Mouse (Mus musculus): ENCODE measurements around the gene Ubp1.
A peak's percentile ranks its signal among the peaks of the same experiment; 100 is the strongest.

The Ubp1 gene

DNA sequence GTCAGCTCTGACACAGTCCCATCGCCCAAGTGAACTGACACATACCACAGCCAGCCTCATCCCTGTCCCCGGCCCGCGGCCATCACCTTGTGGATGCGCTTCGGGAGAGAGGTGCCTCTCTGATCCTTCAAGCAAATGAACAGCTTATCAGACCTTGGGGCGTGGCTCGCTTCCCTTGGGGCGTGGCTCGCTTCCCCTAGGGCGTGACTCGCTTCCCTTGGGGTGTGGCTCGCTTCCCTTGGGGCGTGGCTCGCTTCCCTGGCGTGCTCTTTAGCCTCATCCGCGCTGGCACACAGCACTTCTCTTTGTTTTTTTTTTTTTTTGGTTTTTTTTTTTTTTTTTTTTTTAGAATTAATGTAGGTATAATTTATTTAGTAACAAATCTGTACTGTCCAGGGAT lies 80.5 kb downstream of the Ubp1 start:
- DNase-seq (ENCODE audit: low read depth, low spot score), result no peak

DNA sequence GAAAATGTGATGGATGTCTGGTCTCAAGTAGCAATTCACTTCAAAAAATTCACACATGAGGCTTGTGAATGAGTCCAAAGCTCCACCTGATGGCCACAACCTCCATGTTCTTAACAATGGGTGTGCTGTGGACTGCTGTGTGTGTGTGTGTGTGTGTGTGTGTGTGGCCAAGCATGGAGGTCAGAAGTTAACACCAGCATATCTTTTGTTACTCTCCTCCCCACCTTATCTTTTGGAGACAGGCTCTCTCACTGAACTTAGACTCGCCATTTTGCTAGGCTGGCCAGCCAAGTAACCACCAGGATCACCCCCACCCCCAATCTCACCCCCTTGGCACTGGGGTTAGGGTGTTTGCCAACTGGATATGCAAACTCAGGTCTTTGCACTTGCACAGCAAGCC lies 83.3 kb downstream of the Ubp1 start:
- DNase-seq (ENCODE audit: low read depth, low spot score), result no peak

DNA sequence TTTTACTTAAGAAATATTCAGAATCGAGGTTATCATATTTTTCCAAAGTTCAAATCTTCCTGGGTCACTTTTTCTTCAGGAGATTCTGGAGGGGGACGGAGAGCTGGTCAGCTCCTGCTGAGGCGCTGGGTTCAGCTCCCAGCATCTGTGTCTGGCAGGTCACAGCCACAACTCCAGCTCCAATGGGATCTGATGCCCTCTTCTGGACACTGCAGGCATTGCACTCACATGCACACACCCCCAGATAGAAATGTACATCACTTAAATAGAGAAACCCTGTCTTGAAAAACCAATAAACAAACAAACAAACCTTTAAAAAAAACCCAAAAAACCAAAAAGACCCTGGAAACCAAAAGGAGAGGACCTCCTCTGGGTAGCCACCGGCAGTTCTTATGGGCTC lies 85.0 kb downstream of the Ubp1 start:
- peak; percentile 30 for DNase-seq (ENCODE audit: low read depth, low spot score)

DNA sequence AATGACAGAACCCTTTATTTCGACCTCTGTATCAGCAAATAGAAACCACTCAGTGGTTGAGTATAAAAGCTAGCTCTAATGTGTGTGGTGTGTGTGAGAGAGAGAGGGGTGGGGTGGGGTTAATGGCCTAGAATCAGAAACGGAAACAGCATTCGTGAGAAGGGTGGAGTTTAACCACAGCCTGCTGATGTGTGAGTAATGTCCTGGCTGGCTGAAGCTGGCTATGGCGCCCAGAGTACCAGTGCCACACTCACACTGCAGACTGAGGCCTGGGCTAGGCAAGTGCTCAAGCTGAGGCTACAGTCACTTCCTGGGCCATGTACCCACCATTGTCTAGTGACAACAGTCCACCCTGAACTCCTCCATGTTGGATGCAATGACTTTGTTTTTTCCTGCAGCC lies 85.7 kb downstream of the Ubp1 start:
- DNase-seq (ENCODE audit: low read depth, low spot score), result no peak

DNA sequence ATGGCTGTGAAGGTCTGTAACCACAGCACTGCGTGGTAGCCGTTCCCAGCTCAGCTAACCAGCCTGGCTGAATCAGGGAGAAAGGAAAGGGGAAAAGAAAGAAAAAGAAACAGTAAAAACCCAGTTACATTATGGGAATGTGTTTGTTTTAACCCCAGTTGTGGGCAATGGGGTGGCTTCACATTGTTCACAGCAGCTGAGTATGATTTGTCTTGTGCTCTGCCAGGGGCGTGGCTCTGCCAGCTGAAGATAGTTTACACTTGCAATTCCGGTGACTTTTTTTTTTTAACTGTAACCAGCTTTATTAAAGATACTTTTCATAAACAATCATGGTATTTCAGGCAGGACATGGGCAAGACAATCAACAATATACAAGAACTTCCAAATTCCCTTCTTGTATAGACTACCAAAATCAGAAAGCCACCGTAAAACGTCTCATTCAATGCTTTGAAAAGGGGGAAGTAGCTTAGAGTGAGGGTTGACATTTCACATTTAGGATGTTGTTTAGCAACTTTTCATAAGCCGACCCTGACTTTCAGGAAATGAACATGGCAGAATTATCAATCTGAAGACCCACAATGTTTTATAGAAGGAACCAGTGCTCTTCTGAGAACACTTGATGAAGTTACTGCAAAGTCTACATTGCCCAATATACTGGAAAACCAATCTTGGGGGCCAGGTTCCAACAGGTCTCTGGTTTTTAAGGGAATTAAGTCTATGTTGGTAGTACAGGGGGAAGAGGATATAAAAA lies 88.5 kb downstream of the Ubp1 start:
- DNase-seq (ENCODE audit: low read depth, low spot score), result no peak

- no peak for DNase-seq (ENCODE audit: low read depth, low spot score)
Observed at GRCm38 (mm10) chr9:114022141-114022540, 91.4 kb downstream of the Ubp1 start.

DNA sequence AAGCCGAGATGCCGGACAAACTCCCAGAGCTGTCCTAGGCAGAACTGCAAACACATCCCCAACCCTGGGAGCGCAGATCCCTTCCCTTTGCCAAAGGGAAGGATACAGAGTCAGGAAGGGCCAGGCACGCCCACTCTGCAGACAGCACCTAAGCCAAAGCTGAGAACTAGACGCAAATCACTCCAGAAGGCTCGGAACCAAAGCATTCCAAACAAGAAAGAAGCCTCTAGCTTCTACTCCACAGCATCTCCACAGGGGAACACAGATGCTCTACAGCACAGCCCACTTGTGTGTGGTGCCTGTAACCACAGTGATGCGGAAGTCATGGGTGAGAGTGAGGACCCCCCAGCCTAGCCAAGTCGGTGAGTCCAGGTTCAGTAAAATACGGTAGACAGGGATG lies 94.4 kb downstream of the Ubp1 start:
- no peak for DNase-seq (ENCODE audit: low read depth, low spot score)

DNA sequence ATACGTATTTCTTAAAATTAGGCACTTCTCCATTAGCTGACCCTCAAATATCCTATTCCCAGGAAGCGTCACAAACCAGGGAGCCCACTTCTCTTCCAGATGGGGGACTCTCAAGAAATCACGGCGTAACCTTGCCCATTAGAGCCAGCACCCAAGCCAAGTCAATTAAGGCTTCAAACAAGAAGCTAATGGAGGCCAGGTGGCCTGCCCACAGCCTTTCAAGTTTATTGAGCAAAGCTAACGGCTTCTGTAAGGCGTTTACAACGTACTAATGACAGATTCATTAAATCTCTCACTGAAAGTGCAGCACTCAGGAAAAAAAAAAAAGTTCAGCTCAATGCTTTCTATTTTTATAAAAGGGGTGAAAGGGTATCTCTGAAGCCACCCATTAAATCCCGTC lies 95.1 kb downstream of the Ubp1 start:
- no peak for DNase-seq (ENCODE audit: low read depth, low spot score)

DNA sequence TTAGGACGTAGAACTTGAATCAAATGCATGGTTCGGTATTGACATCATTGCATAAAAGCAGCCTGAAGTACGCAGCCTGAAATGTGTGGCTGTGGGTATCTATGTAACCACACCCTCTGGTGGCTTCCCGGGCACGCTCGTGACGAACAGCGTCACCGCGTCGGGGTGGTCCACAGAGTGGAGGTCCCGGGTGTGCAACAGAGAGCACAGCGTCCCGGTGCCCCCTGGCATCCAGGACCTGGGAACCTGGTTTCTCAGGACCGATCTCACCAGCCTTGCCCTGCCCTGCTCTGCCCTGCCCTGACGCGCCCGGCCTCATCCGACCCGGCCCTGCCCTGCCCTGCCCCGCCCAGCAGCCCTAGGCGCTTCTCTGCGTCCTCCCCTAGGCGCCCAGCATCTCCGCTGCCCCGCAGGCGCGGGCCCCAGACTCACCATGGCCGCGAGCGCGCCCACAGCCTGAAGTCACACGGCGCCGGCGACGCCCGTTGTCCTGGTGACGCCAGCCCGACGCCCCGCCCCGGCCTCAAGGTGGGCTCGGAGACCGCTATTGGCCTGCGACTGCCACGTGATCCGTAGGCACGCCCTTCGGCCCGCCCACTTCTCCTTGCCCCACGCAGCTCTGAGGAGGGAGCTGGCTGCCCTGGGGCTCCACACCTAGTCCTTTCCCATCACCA lies 95.7 kb downstream of the Ubp1 start:
- DNase-seq (ENCODE audit: low read depth, low spot score), result peak; percentile 62
